Mouse (Mus musculus): Measurements from ENCODE around the gene Olfr6. TPM values are rescaled to one million over a fixed set of nuclear protein-coding genes. Genes with fewer than 3 reads are reported as not detected.
"Not testable (repeated sequence)": the region's sequence is repeated elsewhere in the genome, so short reads cannot be mapped to it uniquely, and the experiment has no call there.

The Olfr6 gene
- not detected for polyA plus RNA-seq (2017; shearing (Covaris generic))

DNA sequence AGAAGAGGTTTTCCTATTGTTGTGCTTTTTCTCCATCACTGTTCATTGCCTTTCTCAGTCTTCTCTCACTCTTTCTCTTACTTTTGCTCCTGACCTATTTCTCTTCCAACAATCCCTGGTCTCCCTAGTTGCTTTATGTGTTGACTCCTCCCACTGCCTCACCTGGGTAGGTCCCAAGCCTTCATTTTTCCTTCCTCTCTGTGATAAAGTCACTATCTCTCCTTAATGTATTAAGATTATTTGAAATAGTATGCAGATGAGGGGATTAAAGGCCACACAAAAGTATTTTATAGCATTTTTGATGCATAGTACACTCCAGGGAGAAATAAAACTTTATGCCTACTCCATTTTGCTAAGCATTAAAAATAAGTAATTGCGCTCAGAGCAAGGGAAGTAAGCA, at the start of gene Olfr6:
TSS of gene Olfr6 (minus strand) at position 101 of the 400 bp plus-strand sequence.
- ATAC-seq = no peak

DNA sequence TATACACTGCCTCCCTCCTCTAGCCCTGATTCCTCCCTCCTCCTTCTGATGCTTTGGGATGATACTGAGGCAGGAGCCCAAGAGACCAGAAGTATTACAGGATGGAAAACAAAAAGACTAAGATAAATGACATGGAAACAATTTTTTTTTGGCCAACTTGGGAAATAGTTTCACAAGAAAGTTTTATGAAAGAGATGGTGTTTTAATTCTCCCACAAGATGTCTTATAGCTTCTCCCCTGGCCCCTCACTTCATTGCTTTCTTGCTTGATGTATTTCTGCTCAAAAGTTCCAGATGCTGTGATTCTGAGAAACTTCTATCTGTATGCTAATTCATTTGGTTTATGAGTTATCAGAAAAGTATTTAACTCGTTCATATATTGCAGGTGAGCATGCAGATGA, 42.2 kb upstream of the Olfr6 start, which contains the start of gene Olfr2:
TSS of gene Olfr2 (minus strand) at position 101 of the 400 bp plus-strand sequence.
- no peak for ATAC-seq

DNA sequence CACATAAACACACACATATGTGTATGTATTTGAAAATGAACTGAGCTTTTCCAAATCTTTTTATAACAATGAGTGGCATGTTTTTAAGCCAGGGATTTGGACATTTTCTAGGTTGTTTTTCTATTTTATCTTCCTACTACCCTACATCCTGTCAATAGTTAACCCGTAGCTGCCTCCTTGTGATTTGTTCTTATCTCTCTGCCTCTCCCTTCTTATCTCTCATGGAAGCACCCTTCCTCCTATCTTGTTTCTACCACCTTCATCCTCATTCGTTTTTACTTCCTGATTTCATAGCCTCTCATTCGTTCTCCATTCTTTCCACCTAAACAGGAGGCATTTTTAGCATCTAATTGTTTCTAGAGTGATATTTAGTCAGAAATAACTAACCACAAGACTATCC, 40.4 kb upstream of the Olfr6 start:
- no peak for ATAC-seq

- ATAC-seq = no peak
These were observed 37.1 kb upstream of the Olfr6 start for GRCm38 (mm10) chr7:107000798-107001197.

GRCm38 (mm10) chr7:106985236-106985635, 21.5 kb upstream of the Olfr6 start:
- ATAC-seq = no peak

- ATAC-seq = no peak
These were observed 11.6 kb upstream of the Olfr6 start, which contains the start of gene Olfr711 for GRCm38 (mm10) chr7:106975353-106975752. Olfr711 (minus strand) TSS chr7:106975453.

- not testable (repeated sequence) for ATAC-seq
These were observed 3.8 kb upstream of the Olfr6 start for GRCm38 (mm10) chr7:106967503-106967902.

DNA sequence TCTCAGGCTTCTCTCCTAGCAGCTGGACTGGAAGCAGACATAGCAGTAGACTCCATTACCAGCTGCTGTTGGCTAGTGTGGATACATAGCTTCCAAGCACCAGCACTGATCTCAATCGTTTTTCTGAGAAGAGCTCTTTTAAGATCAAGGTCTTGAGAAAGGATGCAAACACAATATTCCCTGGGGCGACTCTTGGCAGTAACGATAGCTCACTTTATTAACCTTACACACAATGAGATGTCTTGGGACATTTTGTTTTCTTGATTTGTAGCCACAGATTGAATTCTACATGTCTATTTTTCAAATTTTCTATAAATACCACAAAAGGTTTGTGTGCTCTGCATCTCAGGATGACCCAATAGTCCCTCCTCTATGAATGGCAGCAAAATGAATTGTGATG, 15.5 kb downstream of the Olfr6 start, which contains the start of gene Olfr710:
TSS of gene Olfr710 (minus strand) at position 101 of the 400 bp plus-strand sequence.
- ATAC-seq = no peak

DNA sequence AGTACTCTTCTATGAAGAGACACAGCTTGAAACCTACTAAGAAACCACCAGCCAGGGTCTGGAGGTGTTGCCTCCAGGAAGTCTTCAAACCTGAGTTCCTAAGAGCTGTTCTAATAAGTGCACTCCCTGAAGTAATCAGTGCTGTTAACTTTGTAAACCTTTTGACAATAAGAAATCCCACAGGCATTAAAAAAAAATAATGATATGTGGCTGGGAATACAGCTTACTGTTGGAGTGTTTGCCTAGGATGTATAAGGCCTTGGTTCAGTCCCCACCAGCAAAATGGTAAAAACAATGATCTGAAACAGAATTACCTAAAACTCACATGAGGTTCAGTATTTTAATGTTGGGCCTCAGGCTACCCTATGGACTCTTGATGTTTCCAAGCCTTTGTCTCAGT, 31.6 kb downstream of the Olfr6 start, which contains the start of gene Olfr709-ps1:
TSS of gene Olfr709-ps1 (minus strand) at position 101 of the 400 bp plus-strand sequence.
- no peak for ATAC-seq

- not testable (repeated sequence) for ATAC-seq
These were observed 42.8 kb downstream of the Olfr6 start for GRCm38 (mm10) chr7:106920961-106921360.

GRCm38 (mm10) chr7:106907676-106908075, 56.1 kb downstream of the Olfr6 start, which contains the start of gene Olfr1532-ps1:
Olfr1532-ps1 (plus strand) TSS chr7:106908001.
- no peak for ATAC-seq

Other genes with a start within 250 kb of the Olfr6 start
- not detected for gene Olfr695, start 247.5 kb downstream of the Olfr6 start, polyA plus RNA-seq (2017; shearing (Covaris generic))
- gene Olfr697, start 221.5 kb downstream of the Olfr6 start, polyA plus RNA-seq (2017; shearing (Covaris generic)) = not detected
- under 1 TPM in 1 of 2 experiments, not detected in 1; 0.23 TPM for gene Olfr698, start 208.5 kb downstream of the Olfr6 start, polyA plus RNA-seq (2017; shearing (Covaris generic))
- not detected for gene Olfr699, start 170.7 kb downstream of the Olfr6 start, polyA plus RNA-seq (2017; shearing (Covaris generic))
- gene Olfr700, start 155.1 kb downstream of the Olfr6 start, polyA plus RNA-seq (2017; shearing (Covaris generic)) = not detected
- gene Olfr701, start 149.8 kb downstream of the Olfr6 start, polyA plus RNA-seq (2017; shearing (Covaris generic)) = not detected
- not detected for gene Olfr702, start 130.0 kb downstream of the Olfr6 start, polyA plus RNA-seq (2017; shearing (Covaris generic))
- not detected for gene Olfr703, start 120.6 kb downstream of the Olfr6 start, polyA plus RNA-seq (2017; shearing (Covaris generic))
- not detected for gene Olfr704, start 100.8 kb downstream of the Olfr6 start, polyA plus RNA-seq (2017; shearing (Covaris generic))
- gene Olfr705, start 87.0 kb downstream of the Olfr6 start, polyA plus RNA-seq (2017; shearing (Covaris generic)) = not detected
- not detected for gene Olfr706, start 75.8 kb downstream of the Olfr6 start, polyA plus RNA-seq (2017; shearing (Covaris generic))
- gene Olfr707, start 62.7 kb downstream of the Olfr6 start, polyA plus RNA-seq (2017; shearing (Covaris generic)) = not detected
- not detected for gene Olfr1532-ps1, start 55.9 kb downstream of the Olfr6 start, polyA plus RNA-seq (2017; shearing (Covaris generic))
- not detected for gene Olfr709-ps1, start 31.7 kb downstream of the Olfr6 start, polyA plus RNA-seq (2017; shearing (Covaris generic))
- gene Olfr710, start 15.6 kb downstream of the Olfr6 start, polyA plus RNA-seq (2017; shearing (Covaris generic)) = not detected
- under 1 TPM in 1 of 2 experiments, not detected in 1; 0.09 TPM for gene Olfr711, start 11.5 kb upstream of the Olfr6 start, polyA plus RNA-seq (2017; shearing (Covaris generic))
- gene Olfr2, start 42.1 kb upstream of the Olfr6 start, polyA plus RNA-seq (2017; shearing (Covaris generic)) = under 1 TPM in 1 of 2 experiments, not detected in 1; 0.07 TPM
- not detected for gene Olfr713, start 67.2 kb upstream of the Olfr6 start, polyA plus RNA-seq (2017; shearing (Covaris generic))
- not detected for gene Olfr714, start 107.0 kb upstream of the Olfr6 start, polyA plus RNA-seq (2017; shearing (Covaris generic))
- gene Olfr17, start 129.3 kb upstream of the Olfr6 start, polyA plus RNA-seq (2017; shearing (Covaris generic)) = not detected
- gene Olfr715b, start 146.4 kb upstream of the Olfr6 start, polyA plus RNA-seq (2017; shearing (Covaris generic)) = under 1 TPM in 1 of 2 experiments, not detected in 1; 0.16 TPM
- gene Olfr715, start 167.1 kb upstream of the Olfr6 start, polyA plus RNA-seq (2017; shearing (Covaris generic)) = not detected
- not detected for gene Olfr716, start 174.4 kb upstream of the Olfr6 start, polyA plus RNA-seq (2017; shearing (Covaris generic))
- gene Nlrp14, start 203.1 kb upstream of the Olfr6 start, polyA plus RNA-seq (2017; shearing (Covaris generic)) = not detected
- not detected for gene Rbmxl2, start 245.5 kb upstream of the Olfr6 start, polyA plus RNA-seq (2017; shearing (Covaris generic))